Mouse (Mus musculus) natural killer cell, adult 2 months (primary cell): ENCODE measurements around the gene Gm3383.
"Not testable (repeated sequence)": the region's sequence is repeated elsewhere in the genome, so short reads cannot be mapped to it uniquely, and the experiment has no call there.

Source experiments
- DNase-seq, 2 experiments: peaks; one replicate each; pipeline ENCODE4 v3.0.0; 2022; ENCODE audit warnings: low spot score in 2 of 2

The Gm3383 gene

GRCm38 (mm10) chr14:5807882-5808281 is at the start of gene Gm3383:
Gene Gm3383 (minus strand): TSS chr14:5807982.
- DNase-seq: not testable (repeated sequence)

- not testable (repeated sequence) for DNase-seq
Measured at GRCm38 (mm10) chr14:5855911-5856310, 48.1 kb upstream of the Gm3383 start.

GRCm38 (mm10) chr14:5830229-5830628 is 22.4 kb upstream of the Gm3383 start, which contains the start of gene Gm3424:
Gene Gm3424 (minus strand): TSS chr14:5830329.
- DNase-seq: not testable (repeated sequence)

- DNase-seq: not testable (repeated sequence)
Measured at GRCm38 (mm10) chr14:5812699-5813356, 5.0 kb upstream of the Gm3383 start.

- not testable (repeated sequence) for DNase-seq
Measured at GRCm38 (mm10) chr14:5741477-5741876, 66.3 kb downstream of the Gm3383 start, which contains the start of gene Gm3373. Gene Gm3373 (minus strand): TSS chr14:5741577.

GRCm38 (mm10) chr14:5687357-5687756 is 120.4 kb downstream of the Gm3383 start, which contains the start of gene Gm9603:
Gene Gm9603 (minus strand): TSS chr14:5687457.
- not testable (repeated sequence) for DNase-seq

- not testable (repeated sequence) for DNase-seq
Measured at GRCm38 (mm10) chr14:5632928-5633327, 174.9 kb downstream of the Gm3383 start, which contains the start of gene Gm8265. Gene Gm8265 (minus strand): TSS chr14:5633028.
